Mouse (Mus musculus) myocyte (in vitro differentiated cells): Measurements from ENCODE around the gene Cdk17. TPM values are rescaled to one million over a fixed set of nuclear protein-coding genes. Genes with fewer than 3 reads are reported as not detected.

Experiments
- H3K27me3 ChIP-seq: one replicate; pipeline ENCODE4 v1.6.1; 2011; ENCODE audit not compliant: control insufficient read depth, insufficient read depth, insufficient read length
- H3K36me3 ChIP-seq: one replicate; pipeline ENCODE4 v1.6.1; 2011; ENCODE audit not compliant: control insufficient read depth, insufficient read depth
- H3K4me2 ChIP-seq: one replicate; pipeline ENCODE4 v1.6.1; 2011; ENCODE audit warnings: low read depth, control low read depth
- H3K4me3 ChIP-seq: one replicate; pipeline ENCODE4 v1.5.1; 2011; ENCODE audit warnings: mild to moderate bottlenecking, control low read depth, moderate library complexity
- H3K79me2 ChIP-seq: one replicate; pipeline ENCODE4 v1.6.1; 2011; ENCODE audit not compliant: control insufficient read depth, insufficient read depth
- H3ac ChIP-seq: one replicate; pipeline ENCODE4 v1.6.1; 2011; ENCODE audit not compliant: control insufficient read depth, insufficient read length
- CEBPB ChIP-seq: IDR thresholded peaks from 2 replicates; pipeline ENCODE4 v1.6.1; 2011; ENCODE audit warnings: mild to moderate bottlenecking, moderate library complexity; ENCODE audit not compliant: poor library complexity, insufficient read depth, severe bottlenecking
- E2F4 ChIP-seq: IDR thresholded peaks from one replicate; pipeline ENCODE4 v1.6.1; 2011; ENCODE audit warnings: mild to moderate bottlenecking, control low read depth, moderate library complexity; ENCODE audit not compliant: insufficient read depth
- MAX ChIP-seq: IDR thresholded peaks from one replicate; pipeline ENCODE4 v1.6.1; 2011; ENCODE audit warnings: low read depth, mild to moderate bottlenecking, control low read depth
- MYOD1 ChIP-seq, 3 experiments: IDR thresholded peaks; one replicate each; pipeline ENCODE4 v1.6.1; 2011; ENCODE audit warnings: control low read depth in 2 of 3, low read depth in 2 of 3, mild to moderate bottlenecking in 2 of 3, moderate library complexity in 1 of 3; ENCODE audit not compliant: insufficient read length in 2 of 3, control insufficient read depth in 1 of 3
- MYOG ChIP-seq, 3 experiments: IDR thresholded peaks; one replicate each; pipeline ENCODE4 v1.6.1; 2011; ENCODE audit warnings: control low read depth in 2 of 3, low read depth in 2 of 3, mild to moderate bottlenecking in 2 of 3; ENCODE audit not compliant: insufficient read length in 2 of 3, control insufficient read depth in 1 of 3, insufficient read depth in 1 of 3
- POLR2A ChIP-seq: IDR thresholded peaks from one replicate; pipeline ENCODE4 v1.6.1; 2011; ENCODE audit warnings: low read depth, mild to moderate bottlenecking, control low read depth, moderate library complexity; ENCODE audit not compliant: insufficient read length
- POLR2AphosphoS2 ChIP-seq: IDR thresholded peaks from one replicate; pipeline ENCODE4 v1.6.1; 2011; ENCODE audit warnings: low read depth, control low read depth; ENCODE audit not compliant: insufficient read length
- REST ChIP-seq: IDR thresholded peaks from one replicate; pipeline ENCODE4 v1.6.1; 2011; ENCODE audit warnings: mild to moderate bottlenecking, control low read depth, moderate library complexity; ENCODE audit not compliant: insufficient read depth, insufficient read length
- SRF ChIP-seq: IDR thresholded peaks from one replicate; pipeline ENCODE4 v1.6.1; 2011; ENCODE audit warnings: low read depth; ENCODE audit not compliant: control insufficient read depth, insufficient read length
- TCF12 ChIP-seq: IDR thresholded peaks from one replicate; pipeline ENCODE4 v1.6.1; 2011; ENCODE audit warnings: mild to moderate bottlenecking, control low read depth; ENCODE audit not compliant: poor library complexity, insufficient read depth, severe bottlenecking
- TCF3 ChIP-seq: IDR thresholded peaks from one replicate; pipeline ENCODE4 v1.6.1; 2011; ENCODE audit warnings: low read depth, control low read depth; ENCODE audit not compliant: insufficient read length
- USF1 ChIP-seq: IDR thresholded peaks from one replicate; pipeline ENCODE4 v1.6.1; 2011; ENCODE audit warnings: low read depth, mild to moderate bottlenecking, control low read depth, moderate library complexity
- polyA plus RNA-seq: library from polyadenylated mRNA; unstranded; fragments of >200 nt; fragmentation: generic; extraction: Trizol; gene quantifications from one replicate; pipeline ENCODE4 v1.2.1, GENCODE M21; 2012; ENCODE audit warnings: missing spikeins

The Cdk17 gene
- polyA plus RNA-seq, 1 experiment = 11.8 TPM

- H3K4me3 ChIP-seq = no peak overlapping the region
- H3K4me2 ChIP-seq = no peak overlapping the region
- no peaks in the 10 kb centered on the region for H3K79me2 ChIP-seq
- TF ChIP-seq TCF3 = no peak
- TF ChIP-seq REST = no peak
- no peak for TF ChIP-seq MYOG (IDR thresholded peaks at IDR 0.05; ENCODE audit: control insufficient read depth in 1 of 3, insufficient read depth in 1 of 3, insufficient read length in 2 of 3, low read depth in 2 of 3)
- no peak for TF ChIP-seq E2F4
- no peak for TF ChIP-seq POLR2A
- no peak for TF ChIP-seq TCF12
- no peak for TF ChIP-seq CEBPB
- TF ChIP-seq MAX = no peak
- TF ChIP-seq MYOD1 (IDR thresholded peaks at IDR 0.05; ENCODE audit: control insufficient read depth in 1 of 3, insufficient read length in 2 of 3, low read depth in 2 of 3) = no peak
- no peak for TF ChIP-seq POLR2AphosphoS2
- no peak for TF ChIP-seq SRF
- TF ChIP-seq USF1 = no peak
- H3ac ChIP-seq = no peak overlapping the region
- H3K27me3 ChIP-seq = no peaks in the 10 kb centered on the region
- H3K36me3 ChIP-seq = no peaks in the 10 kb centered on the region
Observed at GRCm38 (mm10) chr10:93129904-93130455, 30.7 kb upstream of the Cdk17 start.

GRCm38 (mm10) chr10:93130456-93130940, 30.2 kb upstream of the Cdk17 start:
- no peak overlapping the region for H3K4me2 ChIP-seq
- H3K36me3 ChIP-seq = no peaks in the 10 kb centered on the region
- no peak overlapping the region for H3K4me3 ChIP-seq

GRCm38 (mm10) chr10:93131865-93132566, 28.7 kb upstream of the Cdk17 start:
- TF ChIP-seq CEBPB (no peak), USF1 (peak; percentile 3)
- no peaks in the 10 kb centered on the region for H3K27me3 ChIP-seq
- no peaks in the 10 kb centered on the region for H3K36me3 ChIP-seq
- no peak overlapping the region for H3K4me3 ChIP-seq
- H3ac ChIP-seq = no peak overlapping the region
- no peak overlapping the region for H3K4me2 ChIP-seq
- no peaks in the 10 kb centered on the region for H3K79me2 ChIP-seq

More at GRCm38 (mm10) chr10:93130456-93130940, 30.2 kb upstream of the Cdk17 start:
- Histone ChIP-seq H3K79me2 (no peaks in the 10 kb centered on the region), H3K27me3 (no peaks in the 10 kb centered on the region), H3ac (no peak overlapping the region)
- TF ChIP-seq MYOD1 (IDR thresholded peaks at IDR 0.05; ENCODE audit: control insufficient read depth in 1 of 3, insufficient read length in 2 of 3, low read depth in 2 of 3) (no peak), POLR2A (no peak), USF1 (no peak), TCF3 (no peak), E2F4 (no peak), TCF12 (no peak), MAX (no peak), CEBPB (no peak), SRF (no peak), REST (no peak), POLR2AphosphoS2 (no peak), MYOG (IDR thresholded peaks at IDR 0.05; ENCODE audit: control insufficient read depth in 1 of 3, insufficient read depth in 1 of 3, insufficient read length in 2 of 3, low read depth in 2 of 3) (no peak)

GRCm38 (mm10) chr10:93138730-93139129, 21.9 kb upstream of the Cdk17 start:
- Histone ChIP-seq H3K4me2 (peak overlapping the region; percentile 58), H3K4me3 (no peak overlapping the region), H3K36me3 (no peaks in the 10 kb centered on the region), H3K27me3 (no peaks in the 10 kb centered on the region), H3ac (no peak overlapping the region), H3K79me2 (no peaks in the 10 kb centered on the region)
- no peak for TF ChIP-seq USF1
- no peak for TF ChIP-seq POLR2A
- TF ChIP-seq CEBPB = peak; percentile 59
- TF ChIP-seq TCF3 = no peak

GRCm38 (mm10) chr10:93140778-93141177, 19.9 kb upstream of the Cdk17 start:
- H3K79me2 ChIP-seq = no peaks in the 10 kb centered on the region

More at GRCm38 (mm10) chr10:93140778-93141177, 19.9 kb upstream of the Cdk17 start:
- Histone ChIP-seq H3K4me2 (no peak overlapping the region), H3K27me3 (no peaks in the 10 kb centered on the region), H3ac (no peak overlapping the region), H3K36me3 (no peaks in the 10 kb centered on the region), H3K4me3 (no peak overlapping the region)
- no peak for TF ChIP-seq TCF12
- TF ChIP-seq MAX = no peak
- no peak for TF ChIP-seq CEBPB
- TF ChIP-seq POLR2AphosphoS2 = no peak
- TF ChIP-seq MYOG (IDR thresholded peaks at IDR 0.05; ENCODE audit: control insufficient read depth in 1 of 3, insufficient read depth in 1 of 3, insufficient read length in 2 of 3, low read depth in 2 of 3) = no peak
- no peak for TF ChIP-seq REST
- TF ChIP-seq USF1 = no peak
- TF ChIP-seq MYOD1 (IDR thresholded peaks at IDR 0.05; ENCODE audit: control insufficient read depth in 1 of 3, insufficient read length in 2 of 3, low read depth in 2 of 3) = no peak
- TF ChIP-seq E2F4 = no peak
